Mouse (Mus musculus) common myeloid progenitor, adult 5-6 weeks (primary cell): ENCODE measurements around the gene Fam135a. TPM values are rescaled to one million over a fixed set of nuclear protein-coding genes. Genes with fewer than 3 reads are reported as not detected.

Experiments
- ATAC-seq: replicated peaks from 2 replicates; pipeline ENCODE4 v1.8.0; 2016; ENCODE audit warnings: low read depth, mild to moderate bottlenecking, moderate TSS enrichment, inconsistent platforms; ENCODE audit not compliant: poor library complexity, severe bottlenecking
- total RNA-seq: library from RNA; stranded (forward); fragments of 200-1000, 187-1606 nt; gene quantifications from 2 replicates; pipeline ENCODE4 v1.2.3, GENCODE M21; 2017

Gene Fam135a
- total RNA-seq: 3.5 and 4.1 TPM in 2 replicates

DNA sequence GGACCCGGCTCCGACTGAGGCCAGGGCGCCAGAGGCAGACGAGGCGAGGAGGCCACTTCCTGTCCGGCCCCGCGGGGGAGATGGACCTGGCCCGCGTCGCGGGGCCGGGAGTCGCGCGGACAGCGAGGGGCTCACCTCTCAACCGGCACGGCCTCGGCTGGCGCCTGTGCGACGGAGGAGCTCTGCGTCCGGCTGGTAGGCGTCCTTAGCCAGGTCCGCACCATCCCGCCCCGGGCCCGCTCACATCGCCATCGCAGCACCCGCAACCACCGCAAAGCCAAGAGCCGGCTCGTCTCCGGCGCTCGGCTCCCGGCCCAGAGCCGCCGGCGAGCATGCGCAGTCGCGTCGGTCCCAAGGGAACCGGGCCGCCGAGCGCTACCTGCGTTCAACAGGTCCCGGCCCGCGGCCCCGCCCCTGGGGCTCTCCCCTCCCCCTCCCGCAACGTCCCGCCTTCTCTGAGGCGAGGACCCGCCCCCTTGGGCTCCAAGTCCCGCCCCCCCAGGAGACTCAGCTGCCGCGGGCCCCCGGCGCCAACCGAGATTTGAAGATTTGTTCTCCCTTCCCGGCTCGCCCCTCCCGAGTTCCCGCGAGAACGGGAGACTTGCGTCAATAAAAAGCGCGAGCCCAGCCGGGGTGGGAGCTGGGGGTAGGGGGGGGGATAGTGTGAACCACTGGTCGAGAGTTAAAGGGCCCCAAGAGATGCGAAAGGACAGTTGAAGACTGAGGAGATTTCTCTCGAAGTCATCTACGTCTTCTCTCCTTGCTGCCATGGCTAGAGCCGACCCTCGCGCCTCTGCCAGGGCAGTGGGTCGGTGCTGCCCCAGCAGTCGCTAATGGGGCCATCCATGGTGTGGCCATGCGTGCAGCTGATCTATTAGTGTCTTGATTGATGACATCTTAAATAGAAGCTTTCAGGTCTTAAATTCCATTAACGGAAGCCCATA is at the start of gene Fam135a:
Gene Fam135a (minus strand): TSS at position 416 of the 944 bp plus-strand sequence.
- peak; percentile 68 for ATAC-seq

DNA sequence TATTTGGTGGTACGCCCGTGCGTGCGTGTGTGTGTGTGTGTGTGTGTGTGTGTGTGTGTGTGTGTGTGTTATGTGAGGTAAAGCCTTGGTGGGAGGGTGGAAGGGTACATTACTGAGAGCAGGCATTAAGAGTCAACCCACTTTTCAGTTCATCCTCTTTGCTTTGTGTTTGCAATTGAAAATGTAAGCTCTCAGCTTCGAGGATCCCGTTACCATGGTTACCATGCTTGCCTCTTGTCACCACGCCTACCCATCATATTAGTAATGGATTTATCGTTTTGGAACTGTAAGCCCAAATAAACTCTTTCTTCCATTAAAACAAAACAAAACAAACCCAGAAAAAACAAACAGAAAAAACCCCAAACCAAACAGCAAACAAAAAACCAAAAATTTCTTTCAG is 43.4 kb upstream of the Fam135a start:
- ATAC-seq: no peak

DNA sequence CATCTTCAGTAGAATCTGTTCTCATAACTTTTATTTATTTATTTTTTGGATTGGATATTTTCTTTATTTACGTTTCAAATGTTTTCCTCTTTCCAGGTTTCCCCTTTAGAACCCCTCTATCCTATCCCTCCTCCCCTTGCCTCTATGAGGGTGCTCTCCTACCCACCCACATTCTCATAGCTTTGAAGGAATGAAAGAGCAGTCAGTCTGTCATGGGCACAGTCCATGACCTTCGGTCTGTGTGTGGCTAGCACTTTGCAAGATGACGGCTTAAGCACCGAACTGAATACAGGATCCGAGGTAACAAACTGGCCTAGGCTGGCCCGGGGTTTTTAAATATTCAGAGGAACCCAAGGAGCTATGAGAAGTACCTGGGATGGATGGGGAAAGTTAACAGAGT is 40.4 kb upstream of the Fam135a start:
- ATAC-seq: no peak

DNA sequence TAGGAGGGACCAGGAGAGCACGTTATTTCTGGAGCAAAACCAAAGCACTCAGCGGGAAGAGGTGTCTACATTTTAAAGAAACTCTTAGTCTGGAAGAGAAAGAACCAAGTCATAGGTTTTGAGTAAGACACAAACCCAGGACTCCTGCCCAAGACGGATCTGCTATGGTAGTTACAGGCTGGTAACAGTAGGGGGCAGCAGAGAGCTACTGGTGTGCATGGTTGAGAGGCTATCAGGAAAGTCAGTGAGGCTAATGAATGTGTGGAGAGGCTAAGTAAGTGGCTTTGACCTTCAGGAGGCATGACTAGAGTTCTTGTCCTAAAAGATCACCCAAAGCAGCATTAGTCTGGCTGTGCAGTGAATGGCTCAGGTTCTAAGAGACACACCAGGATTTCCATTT is 37.0 kb upstream of the Fam135a start:
- peak; percentile 82; the same call in 1 of the 2 replicates for ATAC-seq

DNA sequence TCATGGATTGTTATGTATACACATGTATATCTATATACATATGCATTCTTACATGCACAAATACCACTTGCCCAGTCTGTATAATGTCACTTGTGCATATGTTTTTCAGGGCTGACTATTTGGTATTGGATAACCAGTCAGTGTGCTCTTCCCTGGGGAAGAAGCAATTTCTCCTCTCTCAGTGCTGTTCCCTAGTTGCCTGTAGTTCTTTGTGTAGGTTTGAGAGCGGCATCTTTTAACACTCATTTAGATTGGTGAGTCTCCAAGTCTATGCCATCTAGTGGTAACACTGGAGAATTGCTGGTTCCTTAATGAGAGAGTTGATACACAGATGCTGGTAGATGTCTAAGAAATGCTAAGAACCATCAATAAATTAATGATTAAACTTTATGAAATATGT is 34.7 kb upstream of the Fam135a start:
- ATAC-seq: peak; percentile 84

DNA sequence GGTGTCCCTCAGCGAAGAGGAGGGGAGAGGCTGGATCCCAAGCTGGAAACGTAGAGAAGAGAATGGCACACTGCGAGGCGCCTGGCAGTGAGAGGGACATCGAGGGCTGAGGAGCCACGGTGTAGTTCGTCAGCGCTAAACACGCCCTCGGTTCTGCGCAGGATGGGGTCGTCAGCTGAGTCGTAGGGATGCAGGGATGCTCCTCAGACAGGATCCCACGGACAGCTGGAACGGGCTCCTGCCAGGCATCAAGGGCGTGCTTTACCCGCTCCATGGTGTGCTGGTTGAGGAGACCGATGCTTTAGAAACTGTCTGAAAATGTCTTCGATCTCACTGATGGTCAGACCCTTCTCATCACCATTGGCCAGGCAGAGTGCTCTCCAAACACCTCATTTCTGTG is 33.7 kb upstream of the Fam135a start:
- no peak for ATAC-seq

DNA sequence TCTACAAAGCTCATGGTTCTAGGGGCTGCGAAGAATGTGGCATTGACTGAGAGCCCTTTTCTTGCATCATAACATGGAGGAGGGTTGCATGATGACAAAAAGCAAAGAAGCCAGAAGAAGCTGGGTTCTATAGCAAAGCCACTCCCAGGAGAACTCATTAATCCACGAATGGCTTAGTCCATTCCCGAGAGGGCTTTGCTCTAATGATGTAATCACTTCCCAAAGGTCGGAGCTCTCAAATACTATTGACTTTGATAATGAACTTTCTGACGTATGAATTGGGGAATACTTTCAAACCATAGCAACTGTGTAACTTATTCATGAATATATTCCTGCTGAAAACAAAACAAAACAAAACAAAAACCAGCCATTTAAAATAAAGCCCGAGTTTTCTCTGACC is 27.7 kb upstream of the Fam135a start:
- no peak for ATAC-seq

DNA sequence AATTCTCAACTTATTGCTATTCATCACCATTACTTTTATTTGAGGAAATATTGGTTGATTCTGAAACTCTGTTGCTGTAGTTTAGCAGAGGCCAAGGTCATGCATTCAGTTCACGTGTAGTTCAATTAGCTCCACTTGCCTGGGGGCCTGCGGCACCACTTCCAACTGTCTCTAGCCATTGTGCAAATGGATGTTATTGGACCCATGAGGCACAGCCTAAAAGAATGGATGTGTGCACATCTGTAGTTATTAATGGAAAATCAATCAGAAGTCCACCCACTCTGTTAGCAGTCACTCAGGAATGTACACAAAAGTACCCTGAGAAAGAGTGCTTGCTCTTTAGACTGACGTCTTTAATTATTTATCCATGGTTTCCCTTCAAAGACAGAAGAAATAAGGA is 24.5 kb upstream of the Fam135a start:
- ATAC-seq: no peak

DNA sequence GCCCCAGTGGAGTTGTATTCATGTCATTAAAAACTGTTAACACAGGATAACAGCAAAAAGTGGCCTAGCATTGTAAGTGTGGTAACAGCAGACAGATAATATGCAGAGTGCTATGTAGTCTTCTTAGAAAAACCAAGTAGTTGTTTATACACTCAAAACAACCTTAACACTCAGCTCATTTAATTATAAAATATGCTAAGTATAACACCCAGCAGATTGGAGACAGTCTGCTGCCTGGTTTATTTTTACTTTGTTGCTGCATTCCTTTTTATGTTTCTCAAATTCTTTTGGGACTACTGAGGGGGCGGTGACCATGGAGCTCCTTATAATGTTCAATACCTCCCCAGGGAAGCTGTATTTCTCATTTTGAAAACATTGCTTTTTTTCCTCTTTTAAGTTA is 22.4 kb upstream of the Fam135a start:
- no peak for ATAC-seq

DNA sequence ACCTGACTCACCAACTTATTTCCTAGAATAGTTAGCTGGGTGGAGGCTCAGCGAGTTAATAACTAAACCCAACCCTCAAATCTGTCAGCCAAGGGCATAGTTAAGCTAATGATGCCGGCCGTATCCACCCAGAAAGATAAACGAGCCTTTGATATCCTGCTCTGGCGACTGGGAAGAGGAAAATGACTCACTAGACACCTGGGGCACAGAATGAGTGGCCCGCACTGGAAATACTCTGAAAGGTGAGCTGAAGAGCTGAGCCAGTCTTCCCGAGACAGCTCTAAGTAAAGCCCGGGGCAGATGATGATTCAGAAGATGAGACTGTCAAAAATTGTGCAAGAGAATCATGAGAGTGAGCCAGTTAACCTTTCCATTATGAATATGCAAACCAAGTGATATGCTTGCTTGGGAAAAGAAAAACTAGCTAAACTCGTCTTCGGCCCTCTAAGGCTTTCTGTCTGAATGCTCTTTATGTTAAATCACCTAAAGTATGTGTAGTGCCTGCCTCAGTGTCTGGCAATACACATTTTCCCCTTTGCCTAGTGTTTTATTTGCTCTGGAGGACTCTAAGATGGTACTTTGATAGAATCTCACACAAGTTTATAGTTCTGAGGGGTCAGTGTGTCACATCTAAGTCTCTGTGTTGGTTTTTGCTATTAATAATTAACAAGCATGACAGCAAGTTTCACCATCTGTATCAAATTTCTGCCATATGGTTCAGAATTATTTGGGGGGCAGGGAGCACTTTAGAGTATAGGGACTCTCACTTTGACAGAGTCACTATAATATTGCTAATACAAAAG is 8.0 kb upstream of the Fam135a start:
- no peak for ATAC-seq

DNA sequence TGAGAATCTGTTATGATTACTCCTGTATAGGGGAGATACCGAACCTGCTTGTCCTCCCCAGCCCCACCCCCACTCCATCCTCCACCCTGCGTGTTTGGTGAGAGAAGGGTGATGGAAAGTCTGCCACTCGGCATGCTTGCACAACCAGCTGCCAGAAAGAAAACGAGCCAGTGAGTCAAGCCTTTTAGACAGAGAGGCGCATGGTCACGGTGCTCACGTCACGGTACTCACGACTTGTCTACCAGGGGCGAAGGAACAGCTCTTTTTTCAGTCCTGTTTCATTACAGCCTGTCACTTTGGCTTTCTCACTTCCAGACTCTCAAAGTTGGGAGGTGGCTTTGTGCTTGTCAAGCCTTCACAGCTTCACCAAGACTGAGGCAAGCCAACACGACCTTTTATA is 7.2 kb upstream of the Fam135a start:
- ATAC-seq: no peak

DNA sequence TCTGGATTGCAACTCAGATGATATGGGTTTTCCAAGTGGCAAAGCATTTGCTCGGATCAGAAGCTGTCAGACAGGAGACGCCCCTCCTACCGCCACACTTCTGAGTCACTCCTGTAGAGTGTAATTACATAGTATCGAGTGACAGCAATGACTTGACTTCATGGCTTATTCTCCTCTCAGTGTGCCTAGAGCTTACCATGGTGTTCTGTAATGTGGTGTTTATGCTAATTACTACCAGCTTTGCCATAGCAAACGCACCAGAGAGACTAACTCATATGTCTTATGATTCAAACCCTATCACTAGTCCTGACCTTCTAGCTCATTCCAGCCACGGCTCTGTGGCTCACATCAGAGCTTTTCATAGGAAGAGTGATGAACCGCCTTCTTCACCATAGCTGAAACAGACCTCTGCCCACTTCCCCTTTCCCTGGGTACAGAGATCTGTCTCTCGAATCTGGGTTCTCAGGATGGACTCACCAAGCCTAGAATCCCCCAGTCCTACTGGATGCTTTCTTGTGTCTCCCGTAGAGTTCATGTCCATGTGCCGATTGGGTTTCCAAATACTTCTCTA is 2.5 kb upstream of the Fam135a start:
- ATAC-seq: peak; percentile 69

DNA sequence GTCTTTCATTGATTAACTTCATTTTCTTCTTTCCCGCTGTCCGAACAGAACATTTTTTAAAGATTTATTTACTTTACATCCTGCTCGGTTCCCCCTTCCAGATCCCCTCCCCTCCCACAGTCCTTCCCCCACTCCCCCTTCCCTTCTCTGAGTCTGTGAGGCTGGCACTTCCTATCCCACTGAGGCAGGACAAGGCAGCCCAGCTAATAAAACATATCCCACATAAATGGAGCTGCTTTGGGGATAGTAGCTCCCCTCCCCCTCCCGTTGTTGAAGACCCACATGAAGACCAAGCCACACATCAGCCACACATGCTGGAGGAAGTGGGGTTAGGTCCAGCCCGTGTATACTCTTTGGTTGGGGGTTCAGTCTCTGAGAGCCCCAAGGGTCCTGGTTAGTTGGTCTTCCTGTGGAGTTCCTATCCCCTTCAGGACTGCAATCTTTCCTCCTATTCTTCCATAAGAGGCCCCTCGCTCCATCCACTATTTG is 773 bp upstream of the Fam135a start:
- no peak for ATAC-seq

DNA sequence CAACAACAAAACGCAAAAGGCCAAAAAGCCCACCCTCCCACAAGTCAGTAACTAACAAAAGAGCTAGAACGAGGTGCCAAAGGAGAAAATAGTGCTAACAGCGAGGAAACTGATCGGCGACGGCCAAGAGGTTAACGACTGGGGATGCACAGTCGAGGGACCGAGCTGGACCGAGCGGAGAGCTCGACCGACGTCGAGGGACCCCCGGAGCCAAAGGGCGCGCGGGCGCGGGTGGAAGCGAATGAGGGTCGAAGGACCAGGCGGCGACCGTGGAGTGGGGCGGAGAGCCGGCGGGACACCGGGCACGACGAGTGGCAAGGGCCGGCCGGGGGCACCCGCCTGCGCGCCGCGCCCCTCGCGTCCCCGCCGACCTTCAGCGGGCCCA is 608 bp downstream of the Fam135a start:
- no peak for ATAC-seq

DNA sequence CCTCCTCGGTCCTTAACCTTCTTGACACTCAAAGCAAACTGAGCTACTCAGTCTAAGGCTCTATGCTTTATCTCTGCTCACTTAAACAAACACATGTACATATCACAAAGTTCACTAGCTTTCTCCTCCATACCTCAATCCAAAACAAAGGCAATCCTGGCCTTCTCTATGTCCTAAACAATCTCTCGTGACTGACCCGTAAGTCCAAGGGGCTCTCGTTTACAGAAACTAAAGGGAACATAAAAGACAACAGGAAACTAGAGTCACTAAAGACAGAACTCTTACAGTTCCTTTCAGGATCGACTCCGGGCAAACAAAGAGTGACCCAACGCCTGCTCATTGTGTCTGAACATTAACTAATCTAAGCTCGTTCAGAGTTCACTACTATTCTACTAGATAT is 2.6 kb downstream of the Fam135a start:
- ATAC-seq: no peak

DNA sequence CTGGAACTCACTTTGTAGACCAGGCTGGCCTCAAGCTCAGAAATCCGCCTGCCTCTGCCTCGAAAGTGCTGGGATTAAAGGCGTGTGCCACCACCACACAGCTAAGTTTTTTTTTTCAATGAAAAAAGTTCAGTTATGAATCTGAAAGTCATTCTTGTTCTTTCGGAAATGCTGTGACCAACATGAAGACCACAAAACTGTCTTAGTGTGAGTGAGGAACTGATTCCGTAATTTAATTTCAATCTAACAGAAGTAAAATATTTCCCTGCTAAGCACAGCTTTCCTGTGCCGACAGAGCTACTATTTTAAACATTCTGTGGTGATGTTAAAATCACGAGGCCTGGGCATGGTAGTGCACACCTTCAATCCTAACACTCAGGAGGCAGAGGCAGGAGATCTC is 7.7 kb downstream of the Fam135a start:
- ATAC-seq: peak; percentile 62

DNA sequence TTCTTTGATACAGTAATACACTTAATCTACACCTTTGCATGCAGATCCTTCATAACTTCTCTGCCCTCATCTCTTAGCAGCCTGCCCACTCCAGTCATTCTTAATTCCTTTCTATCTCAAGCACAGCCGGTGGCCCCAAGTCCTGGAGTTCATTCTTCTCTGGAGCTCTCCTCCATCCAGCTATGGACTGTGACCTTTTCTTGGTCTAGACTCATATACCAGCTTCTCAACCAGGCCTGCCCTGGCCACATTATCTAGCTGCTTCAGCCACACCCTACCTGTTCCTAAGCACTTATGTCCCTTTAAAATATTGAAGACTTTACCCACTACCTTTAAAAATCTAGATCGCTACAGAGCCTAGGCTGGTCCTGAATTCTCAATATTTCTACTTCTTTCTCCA is 9.5 kb downstream of the Fam135a start:
- ATAC-seq: no peak

DNA sequence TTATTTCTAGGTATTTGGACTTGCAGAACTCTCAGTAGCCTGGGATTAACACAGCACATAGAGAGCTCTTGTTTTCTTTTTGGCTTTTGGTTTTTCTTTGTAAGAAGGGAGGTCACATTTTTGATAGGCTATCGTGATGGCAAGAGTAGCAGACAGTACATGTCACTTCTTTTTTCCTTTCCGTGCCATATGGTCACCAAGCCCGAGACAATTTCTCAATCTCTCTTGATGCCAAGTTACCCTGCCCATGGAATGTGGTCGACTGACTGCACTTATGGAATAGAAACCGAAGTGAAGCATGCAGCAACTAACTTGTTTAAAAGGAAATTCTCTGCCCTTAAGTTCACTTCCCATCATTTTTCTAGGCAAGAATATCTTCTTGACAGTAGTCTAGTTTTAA is 10.0 kb downstream of the Fam135a start:
- no peak for ATAC-seq

DNA sequence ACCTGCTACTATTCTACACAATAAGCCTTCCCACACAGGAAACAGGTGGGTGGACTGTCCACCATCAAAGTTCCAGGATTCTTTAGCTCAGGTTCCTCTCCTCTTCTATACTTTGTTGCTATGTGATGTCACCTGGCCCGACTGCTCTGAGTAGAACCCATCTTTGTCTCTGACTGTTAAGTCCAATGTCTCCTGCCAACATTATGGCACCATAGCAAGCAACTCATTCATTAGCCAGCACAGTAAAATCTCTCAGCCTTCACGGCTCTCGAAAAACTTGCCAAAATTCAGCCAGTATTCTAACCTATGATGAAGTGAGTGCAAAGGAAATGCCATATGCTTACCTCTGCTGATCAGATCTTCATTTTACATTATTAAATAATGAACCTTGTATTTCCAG is 14.0 kb downstream of the Fam135a start:
- ATAC-seq: no peak

DNA sequence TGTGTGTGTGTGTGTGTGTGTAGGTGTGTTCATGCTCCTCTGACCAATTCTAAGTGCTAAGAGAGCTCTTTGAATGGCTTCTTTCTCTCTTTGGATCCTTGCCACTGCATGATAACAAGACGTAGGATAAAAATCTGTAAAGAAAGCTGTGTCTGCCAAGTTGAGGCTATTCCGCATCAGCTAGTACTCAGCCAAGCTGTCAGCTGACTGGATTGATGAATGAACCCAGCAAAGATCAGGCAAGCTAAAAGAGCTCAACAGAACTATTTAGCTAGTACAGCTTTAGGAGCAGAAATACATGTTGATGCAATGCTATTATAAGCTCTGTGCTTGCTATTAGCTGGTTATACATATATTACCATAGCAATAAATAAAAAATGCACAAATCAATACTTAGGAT is 25.7 kb downstream of the Fam135a start:
- no peak for ATAC-seq
